Mouse (Mus musculus) spleen, postnatal 10 days (tissue): ENCODE measurements around the gene Cd300a.
A peak's percentile ranks its signal among the peaks of the same experiment; 100 is the strongest.
"Not testable (repeated sequence)": the region's sequence is repeated elsewhere in the genome, so short reads cannot be mapped to it uniquely, and the experiment has no call there.

Experiments used
- DNase-seq, 2 experiments: peaks; one replicate each; pipeline ENCODE4 v3.0.0; 2021 to 2022; ENCODE audit warnings: low spot score in 2 of 2

Cd300a gene

DNA sequence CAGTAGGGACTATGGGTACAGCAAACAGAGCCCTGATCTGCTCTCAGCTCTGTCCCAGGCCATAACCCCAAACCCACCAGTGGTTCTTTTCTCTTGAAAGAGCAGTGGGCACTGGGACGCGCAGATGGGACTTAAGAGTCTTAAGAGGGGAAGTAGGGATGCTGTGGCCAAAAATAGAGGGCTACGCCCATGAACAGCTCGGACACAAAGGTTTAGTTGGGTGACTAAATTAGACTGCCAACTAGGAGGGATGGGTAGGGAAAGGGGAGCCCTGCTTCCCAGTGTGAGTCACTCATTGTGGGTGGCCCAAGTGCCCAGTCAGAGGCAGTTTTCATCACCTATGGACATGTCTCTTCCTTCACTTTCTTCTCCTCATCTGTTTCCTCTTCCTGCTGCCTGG is 13.4 kb downstream of the Cd300a start:
- DNase-seq = no peak

DNA sequence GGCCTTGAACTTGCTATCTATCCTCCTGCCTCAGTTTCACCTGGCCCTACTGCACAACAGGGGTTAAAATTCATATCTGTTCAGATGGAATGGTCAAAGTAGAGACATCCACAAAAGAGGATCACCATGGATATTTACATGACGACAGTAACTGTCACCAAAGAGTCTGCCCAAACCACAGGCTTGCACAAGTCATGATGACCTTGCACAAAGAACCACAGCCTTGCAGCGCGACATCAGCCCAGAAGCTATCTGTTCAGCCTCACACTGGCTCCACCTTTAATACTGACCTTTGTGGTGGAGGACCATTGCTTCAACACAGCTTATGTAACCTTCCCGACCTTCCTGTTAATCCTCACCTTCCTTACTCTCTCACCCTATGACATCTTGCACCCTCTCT is 17.7 kb downstream of the Cd300a start:
- peak in 1 of 2 experiments; percentile 35 for DNase-seq

DNA sequence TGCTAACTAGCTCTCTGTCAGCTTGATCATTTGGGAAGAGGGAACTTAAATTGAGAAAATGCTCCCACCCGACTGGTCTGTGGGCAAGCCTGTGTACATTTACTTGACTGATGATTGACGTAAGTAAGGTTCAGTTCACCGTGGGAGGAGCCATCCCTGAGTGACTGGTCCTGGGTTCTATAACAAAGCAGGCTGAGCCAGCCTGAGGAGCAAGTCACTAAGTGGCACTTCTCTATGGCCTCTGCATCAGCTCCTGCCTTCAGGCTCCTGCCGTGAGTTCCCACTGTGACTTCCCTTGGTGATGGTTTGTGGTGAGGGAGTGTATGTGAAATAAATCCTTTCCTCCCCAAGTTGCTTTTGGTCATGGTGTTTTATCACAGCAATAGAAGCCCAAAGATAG is 18.2 kb downstream of the Cd300a start:
- no peak for DNase-seq

DNA sequence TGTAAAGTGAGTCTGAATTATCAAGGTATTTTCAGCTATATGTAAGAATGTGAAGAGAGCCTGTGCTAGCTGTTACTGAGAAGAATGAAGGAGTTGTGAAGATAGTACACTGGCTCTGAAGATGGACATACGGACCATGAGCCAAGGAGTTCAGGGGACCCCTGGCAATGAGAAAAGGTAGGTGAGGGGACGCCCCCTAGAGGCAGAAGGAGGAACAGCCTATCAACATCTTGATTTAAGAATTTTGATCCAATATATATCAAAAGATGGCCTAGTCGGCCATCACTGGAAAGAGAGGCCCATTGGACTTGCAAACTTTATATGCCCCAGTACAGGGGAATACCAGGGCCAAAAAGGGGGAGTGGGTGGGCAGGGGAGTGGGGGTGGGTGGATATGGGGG is 19.7 kb downstream of the Cd300a start:
- DNase-seq = not testable (repeated sequence)

DNA sequence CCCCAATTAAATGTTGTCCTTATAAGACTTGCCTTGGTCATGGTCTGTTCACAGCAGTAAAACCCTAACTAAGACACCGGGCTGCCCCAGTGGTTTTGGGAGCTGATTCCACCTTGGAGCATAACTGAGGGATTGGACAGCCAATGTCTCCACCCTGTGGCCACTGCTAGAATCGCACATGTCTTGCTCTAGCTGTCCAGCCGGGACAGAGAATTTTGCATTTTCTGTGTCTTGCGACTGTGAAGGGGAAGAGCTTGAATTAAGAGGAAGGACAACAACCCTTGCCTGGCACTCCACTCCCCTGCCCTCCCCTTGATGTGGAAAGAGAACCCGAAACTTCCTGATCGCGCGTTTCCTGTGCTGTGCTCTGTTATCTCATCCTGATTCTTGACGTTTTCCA is 23.0 kb downstream of the Cd300a start:
- DNase-seq = peak; percentile 45 to 75

DNA sequence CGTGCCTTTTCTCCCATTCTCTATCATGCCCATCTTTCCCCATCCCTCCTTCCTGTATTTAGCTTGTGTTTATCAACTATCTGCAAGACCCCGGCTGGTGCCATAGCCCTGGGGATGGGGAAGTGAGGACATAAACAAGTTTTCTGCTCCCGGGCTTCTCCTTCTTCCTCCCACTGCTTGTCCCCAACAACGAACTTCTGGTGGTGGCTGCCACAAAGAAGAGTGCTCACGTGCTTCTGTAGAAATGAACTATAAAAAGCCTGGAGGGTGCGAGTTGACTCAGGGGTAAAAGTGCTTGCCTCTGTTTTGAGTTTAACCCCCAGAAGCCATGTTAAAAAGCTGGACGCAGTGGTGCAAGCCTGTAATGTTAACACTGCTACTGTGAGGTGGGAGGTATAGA is 25.1 kb downstream of the Cd300a start:
- no peak for DNase-seq

DNA sequence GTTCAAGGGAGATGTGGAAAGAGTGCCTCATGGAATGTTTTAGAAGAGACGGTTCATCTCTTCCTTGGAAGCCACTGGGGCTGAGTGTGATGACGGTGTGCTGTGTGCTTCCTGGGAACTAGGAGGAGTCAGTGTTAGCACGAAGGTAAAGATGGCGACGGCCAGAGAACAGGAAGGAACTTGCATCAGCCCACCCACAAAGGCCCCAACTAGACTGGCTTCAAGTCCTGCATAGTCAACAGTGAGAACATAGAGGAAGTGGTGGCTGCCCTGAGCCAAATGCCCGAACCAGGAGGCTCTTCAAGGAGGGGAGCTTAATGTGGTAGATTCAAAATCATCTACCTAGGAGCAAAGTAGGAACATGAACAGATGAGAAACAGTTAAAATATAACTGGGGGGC is 27.3 kb downstream of the Cd300a start:
- DNase-seq = no peak

DNA sequence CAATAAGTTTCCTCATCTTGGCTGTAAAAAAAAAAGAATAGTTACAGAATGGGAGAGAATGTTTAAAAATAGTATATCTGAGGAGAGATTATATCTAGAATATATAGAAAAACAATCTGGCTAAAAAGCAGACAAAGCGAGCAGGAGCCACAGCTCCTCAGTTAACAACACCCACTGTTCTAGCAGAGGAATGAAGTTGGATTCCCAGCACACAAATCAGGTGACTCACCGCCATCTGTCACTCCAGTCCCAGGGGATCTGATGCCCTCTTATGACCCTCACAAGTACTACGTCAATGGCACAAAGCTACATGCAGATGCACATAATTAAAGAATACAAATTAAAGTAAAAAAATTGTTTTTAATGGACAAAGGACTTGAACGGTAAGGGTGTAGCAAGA is 32.6 kb downstream of the Cd300a start:
- DNase-seq = no peak

DNA sequence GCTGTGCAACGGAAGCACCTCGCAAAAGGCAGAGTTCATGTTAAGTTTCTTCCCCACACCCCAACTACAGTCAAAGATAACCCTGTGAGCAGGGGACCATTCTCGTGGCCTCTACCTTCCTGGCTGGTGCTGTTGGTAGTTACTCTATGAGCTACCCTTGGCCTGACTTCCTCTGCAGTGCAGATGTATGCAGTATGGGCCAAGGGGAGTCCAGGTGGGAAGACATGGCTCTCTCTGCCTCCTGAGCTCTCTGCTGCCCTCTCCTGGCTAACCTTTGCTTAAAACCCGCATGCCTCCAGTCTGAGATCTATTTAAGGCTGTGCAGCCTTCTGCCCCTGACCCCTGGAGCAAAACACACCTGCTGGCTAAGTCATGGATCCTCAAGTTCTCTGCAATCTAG is 34.1 kb downstream of the Cd300a start:
- DNase-seq = peak in 1 of 2 experiments; percentile 74

DNA sequence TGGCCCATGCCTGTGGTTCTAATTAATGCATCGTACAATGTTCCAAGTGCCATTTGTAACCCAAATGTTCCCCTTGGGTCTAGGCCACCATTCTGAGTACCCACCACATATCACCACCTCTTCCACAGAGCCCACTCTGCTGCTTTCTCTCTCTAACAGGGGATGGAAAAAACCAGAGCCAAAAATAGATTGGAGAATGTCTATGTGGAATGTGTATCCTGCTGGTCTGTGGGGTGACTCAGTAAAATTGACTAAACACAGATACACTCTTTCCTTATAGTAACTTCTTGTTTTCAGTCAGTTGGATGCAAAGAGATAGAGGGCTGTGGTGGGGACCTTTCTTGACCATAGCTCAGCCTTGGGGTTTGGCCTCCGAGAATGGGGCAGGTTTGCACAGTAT is 39.7 kb downstream of the Cd300a start:
- peak in 1 of 2 experiments; percentile 4 for DNase-seq

DNA sequence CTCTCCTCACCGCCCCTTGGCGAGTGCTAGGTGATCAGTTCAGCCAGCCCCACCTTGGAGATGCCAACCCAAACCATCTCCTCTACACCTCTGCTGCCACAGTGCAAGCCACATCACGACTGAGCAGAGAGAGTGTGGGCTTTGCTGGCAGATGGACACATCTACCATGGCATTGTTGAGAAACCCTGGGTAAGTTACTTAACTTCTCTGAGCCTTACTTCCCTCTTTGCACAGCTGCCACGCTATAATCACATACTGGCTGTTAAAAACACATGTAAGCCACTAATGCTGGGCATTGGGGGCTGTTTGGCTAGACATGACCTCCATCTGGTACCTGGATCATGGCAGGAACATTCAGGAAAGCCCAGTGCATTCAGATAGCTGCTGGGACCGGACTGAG is 41.2 kb downstream of the Cd300a start:
- peak in 1 of 2 experiments; percentile 10 for DNase-seq

DNA sequence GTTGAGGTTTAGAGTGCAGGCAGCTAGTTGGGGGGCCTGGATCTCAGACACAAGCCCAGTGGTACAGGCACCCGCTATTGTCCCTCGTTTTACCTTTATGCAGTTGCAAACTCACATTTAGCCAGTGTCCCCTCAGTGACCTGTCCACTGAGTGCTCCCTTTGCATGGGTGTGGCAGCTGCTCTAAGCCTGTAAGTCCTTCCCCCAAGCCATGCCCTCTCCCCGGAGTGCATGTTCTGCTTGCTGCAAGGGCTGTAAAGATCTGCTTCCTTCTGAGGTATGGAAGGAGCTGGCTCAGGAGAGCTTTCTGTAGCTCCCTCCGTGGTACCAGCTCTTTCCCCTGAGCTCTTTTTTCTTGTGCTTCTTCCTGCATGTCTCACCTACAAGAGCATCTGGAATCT is 43.8 kb downstream of the Cd300a start:
- peak in 1 of 2 experiments; percentile 9 for DNase-seq

DNA sequence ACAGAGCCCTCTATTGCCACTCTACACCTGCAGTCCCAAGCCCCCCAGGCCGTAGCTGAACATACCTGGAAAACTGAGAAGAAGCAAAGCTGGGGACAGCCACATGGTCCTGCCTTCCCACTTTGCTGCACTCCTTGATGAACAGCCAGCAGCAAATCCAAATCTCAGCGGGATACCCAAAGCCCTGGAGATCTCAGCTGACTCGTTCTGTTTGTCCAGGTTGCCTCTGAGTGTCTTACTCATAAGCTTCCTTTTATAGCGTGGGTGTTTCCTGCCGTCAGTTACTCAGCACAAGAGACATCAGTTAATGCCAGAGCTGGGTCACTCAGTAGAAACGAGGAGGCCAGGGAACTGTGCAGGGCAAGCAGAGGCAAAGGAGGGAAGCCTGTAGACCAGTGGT is 44.3 kb downstream of the Cd300a start, which contains the start of gene Cd300lb:
Gene Cd300lb, minus strand, starts transcription at position 243 of the 400 bp plus-strand sequence.
- peak in 1 of 2 experiments; percentile 9 for DNase-seq
